Mouse (Mus musculus): ENCODE results near the gene Cbx4. TPM values are rescaled to one million over a fixed set of nuclear protein-coding genes. Genes with fewer than 3 reads are reported as not detected.

Gene Cbx4
- total RNA-seq, 2 experiments from 2014 or later = 30.5 to 34.9 TPM

DNA sequence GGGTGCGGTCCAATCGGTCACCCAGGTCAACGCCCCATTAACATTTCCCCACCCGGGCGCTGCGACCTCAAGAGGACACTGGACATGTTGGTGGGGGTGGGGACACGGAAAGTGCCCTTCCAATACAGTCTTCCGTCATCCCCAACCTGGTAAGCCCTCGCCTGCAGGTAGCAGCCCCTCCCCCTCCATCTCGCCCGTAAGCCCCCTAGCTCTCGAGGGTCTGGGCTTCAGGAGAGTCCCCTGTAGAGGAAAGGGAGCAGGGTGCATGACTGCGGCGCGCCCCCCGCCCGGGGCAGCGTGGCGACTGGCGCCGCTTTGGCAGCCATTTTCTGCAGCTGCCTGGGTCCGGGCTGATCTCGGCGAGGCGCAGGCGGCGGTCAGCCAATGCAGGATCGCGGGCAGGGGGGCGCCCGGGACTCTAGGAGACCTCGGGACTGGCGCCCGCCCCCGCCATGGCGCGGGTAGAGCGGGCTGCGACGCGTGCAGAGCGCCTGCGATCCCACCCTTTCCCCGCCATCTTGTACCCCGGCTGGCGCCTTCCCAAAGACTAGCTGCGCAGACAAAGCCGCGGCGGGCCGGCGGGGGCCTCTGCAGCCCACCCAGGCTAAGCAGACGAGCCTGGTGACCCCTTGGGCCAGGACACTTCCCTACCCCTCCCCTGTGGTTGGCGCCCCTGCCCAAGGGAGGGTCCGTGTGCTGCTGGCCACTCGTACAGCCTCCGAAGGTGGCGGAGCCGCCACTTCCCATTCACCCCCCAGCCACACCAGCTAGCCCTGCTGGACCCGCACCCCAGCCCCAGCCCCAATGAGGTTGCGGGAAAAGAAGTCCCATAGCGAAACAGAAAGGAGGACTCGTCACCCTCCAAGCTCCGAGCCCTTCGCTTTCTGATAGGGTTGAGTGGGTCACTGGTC is 29.5 kb downstream of the Cbx4 start:
- peak; percentile 76 for DNase-seq

DNA sequence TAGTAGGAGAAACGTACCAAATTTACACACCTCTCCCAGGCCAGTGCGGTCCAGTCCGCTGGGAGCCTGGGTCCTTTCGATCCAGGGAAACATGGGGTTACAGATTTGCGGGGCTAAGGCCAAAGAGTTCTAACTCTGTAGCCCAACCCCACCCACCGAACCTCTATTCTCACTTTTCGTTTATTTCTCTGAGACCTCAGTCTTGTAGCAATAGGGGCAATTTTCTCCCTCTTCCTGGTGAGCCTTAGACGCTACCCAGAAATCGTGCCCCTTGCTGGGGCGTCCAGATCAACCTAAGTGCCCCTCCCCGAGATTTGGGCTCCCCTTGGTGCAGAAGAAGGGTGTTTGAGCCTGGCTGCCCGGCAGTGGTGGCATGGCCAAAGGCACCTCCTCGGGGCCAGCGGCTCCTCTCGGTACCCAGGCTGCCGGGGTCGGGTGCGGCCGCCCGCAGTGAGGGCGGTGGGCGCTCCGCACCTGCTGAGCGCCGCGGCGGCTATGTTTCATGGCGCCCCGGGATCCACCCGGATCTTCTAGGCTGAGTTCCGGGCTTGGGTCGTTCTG is 30.4 kb downstream of the Cbx4 start:
- DNase-seq = no peak

DNA sequence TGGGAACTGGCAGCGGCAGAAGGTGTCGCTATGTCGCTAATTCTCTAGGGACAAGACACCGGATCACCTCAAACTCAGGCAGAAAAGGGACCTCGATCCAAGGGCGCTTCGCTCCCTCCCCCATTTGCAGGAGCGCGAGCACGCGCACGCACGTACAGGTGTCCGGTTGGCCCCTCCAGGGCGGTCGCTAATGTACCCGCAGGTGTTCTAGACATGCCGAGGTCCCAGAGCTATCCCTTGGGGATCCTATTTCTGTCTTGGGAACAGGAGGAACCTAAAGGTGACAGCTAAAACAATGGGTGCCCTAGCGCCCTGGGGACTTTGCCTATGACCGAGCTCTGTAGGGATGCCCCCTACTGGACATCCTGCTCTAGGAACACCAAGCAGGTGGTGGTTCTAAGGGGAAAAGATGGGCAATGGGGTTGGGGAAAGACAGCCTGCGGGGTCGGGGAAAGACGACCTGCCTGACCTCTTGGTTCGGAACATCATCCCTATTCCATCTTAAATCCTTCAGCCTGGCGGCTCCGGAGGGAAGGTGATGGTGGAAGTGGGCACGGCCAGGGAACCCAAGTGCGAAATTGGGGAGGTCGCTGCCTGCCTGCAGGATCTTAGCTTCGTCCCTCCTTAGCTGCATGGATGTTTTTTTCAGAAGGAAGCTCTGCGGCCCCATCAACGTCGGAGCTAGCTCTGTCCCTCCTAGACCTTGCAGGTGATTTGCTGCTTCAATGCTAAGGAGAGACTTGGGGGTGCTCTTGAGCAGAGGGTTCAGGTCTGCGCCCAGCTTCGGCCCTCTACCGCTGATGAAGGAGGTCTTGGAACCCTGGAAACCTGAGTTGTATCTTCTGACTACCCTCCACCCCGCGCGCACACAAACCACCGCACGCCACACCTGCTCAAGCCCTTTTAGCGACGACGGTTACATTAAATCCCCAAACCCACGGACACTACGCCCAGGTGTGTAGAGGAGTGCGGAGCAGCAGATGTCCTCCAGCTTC is 31.4 kb downstream of the Cbx4 start:
- DNase-seq = peak; percentile 60

DNA sequence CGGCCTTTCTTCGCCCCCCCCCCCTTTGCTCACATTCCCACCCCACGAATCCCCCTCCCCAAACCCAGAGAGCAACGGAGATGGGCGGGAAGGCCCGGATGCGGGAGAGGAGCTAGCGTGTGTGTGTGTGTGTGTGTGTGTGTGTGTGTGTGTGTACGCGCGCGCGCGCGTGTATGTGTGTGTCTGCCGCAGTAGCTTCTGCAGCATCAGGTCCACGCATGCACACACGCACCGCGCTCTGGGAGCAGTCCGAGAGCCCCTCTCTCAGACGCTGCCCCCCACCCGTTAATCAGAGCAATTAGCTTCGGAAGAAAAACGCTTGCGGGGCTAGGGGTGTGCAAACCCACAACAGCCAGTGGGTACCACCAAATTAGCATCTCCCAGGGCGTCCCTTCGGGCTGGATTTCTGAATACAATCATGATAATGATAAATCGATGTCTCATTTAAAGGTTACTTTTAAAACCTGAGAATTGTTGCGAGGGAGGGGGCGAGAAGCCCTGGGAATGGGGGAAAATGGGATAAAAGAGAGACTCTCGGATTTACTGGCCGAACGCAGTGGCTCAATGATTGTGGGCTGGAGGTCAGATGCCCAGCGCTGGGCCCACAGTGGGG is 32.2 kb downstream of the Cbx4 start:
- no peak for DNase-seq

DNA sequence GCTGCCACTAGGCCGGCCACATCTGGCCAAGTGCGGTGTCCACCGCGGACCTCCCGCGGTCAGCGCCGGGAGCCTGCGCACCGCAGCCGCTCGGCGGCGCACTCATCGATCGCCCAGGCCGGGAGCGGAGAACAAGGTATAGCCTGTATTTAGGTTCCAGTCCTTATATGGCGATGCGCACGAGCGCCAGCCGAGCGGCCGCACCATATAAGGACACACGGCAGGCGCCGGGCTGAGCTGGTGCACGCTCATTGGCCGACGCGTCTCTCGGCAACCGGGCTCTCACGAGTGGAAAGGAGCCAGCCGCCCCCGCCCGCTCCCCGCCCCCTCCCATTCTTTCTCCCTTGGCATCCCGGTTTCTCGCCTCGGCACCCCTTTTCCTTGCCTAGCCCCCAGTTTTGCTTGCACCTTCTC is 32.8 kb downstream of the Cbx4 start:
- DNase-seq = peak; percentile 85

GRCm38 (mm10) chr11:119052661-119053256 is 33.3 kb downstream of the Cbx4 start:
- peak; percentile 81 for DNase-seq

GRCm38 (mm10) chr11:119051927-119052660 is 33.9 kb downstream of the Cbx4 start:
- DNase-seq = peak; percentile 63

- DNase-seq = no peak
Observed at GRCm38 (mm10) chr11:119051426-119051825, 34.6 kb downstream of the Cbx4 start.

GRCm38 (mm10) chr11:119050361-119050760 is 35.7 kb downstream of the Cbx4 start:
- no peak for DNase-seq

DNA sequence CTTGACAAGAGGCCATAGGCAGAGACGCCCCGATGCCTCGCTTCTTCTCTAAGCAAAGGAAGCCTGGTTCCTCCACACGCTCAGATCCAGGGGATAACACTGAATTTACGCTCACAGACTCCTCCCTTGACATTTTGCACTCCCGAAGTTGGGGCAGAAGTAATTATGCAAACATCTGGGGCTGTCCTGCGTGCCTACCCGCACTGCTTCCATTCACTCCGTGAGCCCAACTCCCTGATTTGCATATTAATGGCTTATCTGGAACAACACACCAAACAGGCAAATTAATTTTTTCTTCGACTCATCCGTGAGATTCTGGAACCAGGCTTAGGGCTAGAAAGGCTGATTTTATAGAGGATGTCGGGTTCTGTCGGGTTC is 37.9 kb downstream of the Cbx4 start:
- DNase-seq = no peak

DNA sequence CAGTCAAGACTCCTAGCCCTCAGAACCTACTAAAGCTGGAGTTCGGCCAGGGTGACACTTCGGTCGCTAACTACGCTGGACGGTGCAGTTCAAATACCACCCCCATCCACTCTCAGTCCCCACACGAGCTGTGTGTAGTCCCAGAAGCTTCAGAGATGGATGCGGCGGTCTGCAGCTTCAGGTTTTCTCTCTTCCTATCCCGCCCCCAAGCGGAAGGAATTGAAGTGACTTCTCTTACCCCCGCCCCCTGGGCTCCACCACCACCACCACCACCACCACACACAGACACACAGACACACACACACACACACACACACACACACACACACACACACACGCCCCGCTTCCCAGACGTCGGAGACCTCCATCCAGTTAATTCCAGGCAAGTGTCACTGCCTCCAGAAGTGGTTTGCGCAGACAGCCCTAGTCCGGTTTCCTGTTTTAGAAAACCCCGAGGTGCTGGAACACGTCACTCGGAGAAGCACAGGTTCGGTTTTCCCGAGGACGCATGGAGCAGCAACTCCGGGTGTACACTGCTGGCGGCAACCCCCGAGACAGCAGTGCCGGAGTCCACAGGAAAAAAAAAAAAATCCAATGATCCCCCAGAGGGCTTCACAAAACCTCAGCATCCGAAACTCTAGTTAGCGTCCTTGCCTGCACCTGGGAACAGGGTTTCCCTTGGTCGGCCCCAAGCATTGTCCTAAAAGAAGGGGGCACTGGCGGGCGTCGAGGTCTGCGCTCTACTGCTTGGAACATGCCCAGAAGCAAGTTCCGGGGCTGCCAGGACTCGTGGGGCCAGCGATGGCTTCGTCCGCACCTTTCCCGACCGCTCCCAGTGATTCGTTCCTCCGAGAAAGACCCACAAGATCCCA is 38.5 kb downstream of the Cbx4 start:
- DNase-seq = peak; percentile 59

DNA sequence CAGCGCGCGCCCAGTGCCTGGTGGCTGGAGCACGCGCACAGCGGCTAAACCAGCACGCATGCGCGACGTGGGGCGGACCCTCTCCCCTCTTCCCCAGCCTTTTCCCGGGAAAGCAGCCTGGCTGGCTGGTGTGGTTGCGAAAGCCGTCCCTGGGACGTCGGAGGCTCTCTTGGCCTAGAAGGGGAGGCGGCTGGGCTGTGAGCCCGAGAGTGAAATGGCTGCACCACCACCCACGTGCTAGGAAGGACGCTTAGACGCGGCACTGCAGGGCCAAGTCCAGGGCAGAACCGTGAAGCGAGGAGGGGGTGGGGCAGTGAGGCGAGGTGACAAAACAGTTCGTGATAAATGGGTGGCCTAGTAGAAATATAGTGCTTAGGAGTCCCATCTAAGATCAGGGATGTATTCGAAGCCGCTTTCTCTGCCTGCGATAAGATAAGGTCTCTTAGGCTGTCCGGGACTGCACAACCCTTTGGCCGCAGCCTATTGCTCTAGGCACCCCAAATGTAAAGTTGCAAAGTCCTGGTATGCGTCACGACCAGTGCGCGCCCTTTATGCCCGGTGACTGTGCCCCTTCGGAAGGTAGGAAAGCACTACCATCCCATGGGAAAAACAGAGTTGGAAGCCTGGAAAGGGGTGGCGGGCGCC is 39.3 kb downstream of the Cbx4 start:
- peak; percentile 74 for DNase-seq

GRCm38 (mm10) chr11:119044551-119045337 is 41.3 kb downstream of the Cbx4 start:
- peak; percentile 61 for DNase-seq

DNA sequence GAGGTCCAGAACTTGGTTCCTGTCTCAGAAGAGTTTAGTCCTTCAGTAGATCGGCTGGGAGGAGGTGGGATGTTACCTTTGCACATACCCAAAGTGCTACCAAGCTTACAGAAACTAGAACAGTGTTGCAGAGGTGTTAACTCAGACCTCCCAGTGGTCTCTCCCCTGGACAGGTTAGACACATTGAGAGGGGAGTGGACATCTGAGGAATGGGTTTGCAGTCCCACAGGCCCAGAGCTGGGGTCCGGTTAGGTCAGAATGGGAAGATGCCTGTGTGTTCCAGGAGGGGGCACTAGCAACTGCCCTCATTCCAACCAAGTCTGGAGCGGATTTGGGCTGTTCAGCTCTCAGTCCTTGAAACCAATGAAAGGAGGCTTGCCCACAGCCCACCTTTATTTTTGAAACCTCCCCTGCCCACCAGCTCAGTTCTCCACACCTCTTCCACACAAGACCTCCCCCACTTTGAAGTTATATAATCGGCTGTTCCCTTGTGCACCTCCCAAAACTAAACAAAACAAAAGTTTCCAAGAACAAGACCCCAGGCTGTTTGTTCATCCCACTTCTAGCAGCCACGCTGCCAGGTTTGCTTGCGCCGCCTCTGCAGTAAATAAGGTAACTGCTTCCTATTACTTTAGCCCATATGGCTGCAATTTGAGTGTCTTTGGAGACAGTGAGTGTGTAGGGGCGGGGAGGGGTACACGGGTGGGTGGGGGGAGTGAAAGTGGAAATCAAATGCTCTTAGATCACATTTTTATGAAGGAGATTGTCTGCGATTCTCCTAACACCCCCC is 42.1 kb downstream of the Cbx4 start:
- no peak for DNase-seq

GRCm38 (mm10) chr11:119043273-119043540 is 42.8 kb downstream of the Cbx4 start:
- no peak for DNase-seq

GRCm38 (mm10) chr11:119042466-119043272 is 43.4 kb downstream of the Cbx4 start:
- no peak for DNase-seq

DNA sequence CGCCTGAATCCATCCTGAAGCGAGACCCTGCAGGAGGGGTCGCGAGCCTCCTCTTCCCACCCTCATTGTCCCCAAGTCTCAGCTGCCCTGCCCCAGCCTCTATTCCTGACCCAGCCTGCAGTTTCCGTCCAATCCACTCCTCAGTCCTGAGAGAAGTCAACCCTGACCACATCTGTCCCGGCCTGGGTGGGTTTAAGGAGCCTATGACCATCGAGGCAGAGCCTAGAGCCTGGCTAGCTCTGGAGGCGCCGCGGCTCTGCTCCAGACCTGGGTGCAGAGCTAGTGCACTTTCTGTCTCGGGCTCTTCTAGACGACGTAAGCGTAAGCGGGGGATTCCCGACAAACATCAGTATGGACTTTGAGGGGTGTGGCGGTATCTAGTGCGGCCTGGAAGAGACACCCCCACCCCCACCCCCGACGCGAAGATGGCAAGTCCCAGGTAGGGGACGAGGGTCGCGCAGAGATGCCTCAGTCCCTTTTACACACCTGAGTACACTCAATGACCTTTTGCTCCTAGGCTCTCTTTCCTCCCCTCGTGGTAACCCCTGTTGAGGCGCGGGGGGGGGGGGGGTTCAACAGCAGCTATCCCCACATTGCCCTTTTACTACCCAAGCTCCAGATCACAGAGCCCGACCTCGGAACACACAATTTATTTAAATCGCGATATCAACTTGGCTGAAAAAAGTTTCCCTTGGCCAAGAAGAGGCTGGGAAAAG is 44.1 kb downstream of the Cbx4 start:
- DNase-seq = no peak

All from heart, postnatal 4 days (tissue).